Mouse (Mus musculus) limb, embryonic 14.5 days (tissue): ENCODE data around the gene Rad51b. TPM values are rescaled to one million over a fixed set of nuclear protein-coding genes. Genes with fewer than 3 reads are reported as not detected.

Experiments used
- ATAC-seq: fragments of 200-750 bp; cut with Nextera tagmentation; 2 replicates; pipeline ENCODE4 v1.8.0; 2017; ENCODE audit warnings: low read depth, moderate number of reproducible peaks, moderate TSS enrichment; ENCODE audit not compliant: low FRiP score
- DNase-seq: peaks from one replicate; pipeline ENCODE4 v3.0.0-alpha.2; 2015; ENCODE audit warnings: low spot score
- H3K27ac ChIP-seq: fragments of 300-500 bp; sonication (generic); replicated peaks from 2 replicates; pipeline ENCODE4 v1.5.1; 2014; ENCODE audit warnings: low read depth, mild to moderate bottlenecking, low read length, moderate library complexity, mixed read lengths
- H3K27me3 ChIP-seq: fragments of 300-500 bp; sonication (generic); 2 replicates; pipeline ENCODE4 v1.6.1; 2014; ENCODE audit warnings: low read length, mixed read lengths; ENCODE audit not compliant: control insufficient read depth, insufficient read depth
- H3K36me3 ChIP-seq: fragments of 300-500 bp; sonication (generic); 2 replicates; pipeline ENCODE4 v1.6.1; 2014; ENCODE audit warnings: mild to moderate bottlenecking, low read length, moderate library complexity, mixed read lengths; ENCODE audit not compliant: control insufficient read depth, insufficient read depth
- H3K4me1 ChIP-seq: fragments of 300-500 bp; sonication (generic); 2 replicates; pipeline ENCODE4 v1.6.1; 2014; ENCODE audit warnings: antibody characterized with exemption, low read length, mixed read lengths; ENCODE audit not compliant: control insufficient read depth, insufficient read depth
- H3K4me2 ChIP-seq: fragments of 300-500 bp; sonication (generic); replicated peaks from 2 replicates; pipeline ENCODE4 v1.6.1; 2014; ENCODE audit warnings: low read depth, mild to moderate bottlenecking, low read length, moderate library complexity; ENCODE audit not compliant: severe bottlenecking
- H3K4me3 ChIP-seq: fragments of 300-500 bp; sonication (generic); replicated peaks from 2 replicates; pipeline ENCODE4 v1.5.1; 2014; ENCODE audit warnings: low read length
- H3K9ac ChIP-seq: fragments of 300-500 bp; sonication (generic); 2 replicates; pipeline ENCODE4 v1.6.1; 2014; ENCODE audit warnings: mild to moderate bottlenecking, low read depth, low read length, moderate library complexity; ENCODE audit not compliant: severe bottlenecking
- H3K9me3 ChIP-seq: fragments of 300-500 bp; sonication (generic); 2 replicates; pipeline ENCODE4 v1.6.1; 2016; ENCODE audit warnings: low read length; ENCODE audit not compliant: control insufficient read depth
- POLR2A ChIP-seq: fragments of 200-500 bp; IDR thresholded peaks from 2 replicates; pipeline ENCODE4 v1.8.0; 2012; ENCODE audit warnings: inconsistent platforms, mild to moderate bottlenecking, moderate library complexity, borderline replicate concordance; ENCODE audit not compliant: insufficient read depth, insufficient read length; ENCODE audit errors: extremely low read depth
- WGBS: fragments of 180-500 bp; shearing (Covaris S2); extraction: QIAGEN DNeasy Blood & Tissue Kit; methylation state at CpG from one replicate; pipeline ENCODE4 v1.1.7; 2014; 5-methylcytosine and 5-hydroxymethylcytosine counted together
- polyA plus RNA-seq, 2 experiments: library from polyadenylated mRNA; depleted of rRNA in 1 of 2; stranded (reverse) in 1 of 2; unstranded in 1 of 2; fragments of >200 nt; fragmentation: Nextera tagmentation in 1 of 2; extraction: Ambion mirVana in 1 of 2; gene quantifications; 2 replicates each; pipeline versions ENCODE4 v1.2.1 to v1.2.3; 2012 to 2014

Gene Rad51b
- polyA plus RNA-seq, 2 experiments, result 3.2 to 5.7 TPM

DNA sequence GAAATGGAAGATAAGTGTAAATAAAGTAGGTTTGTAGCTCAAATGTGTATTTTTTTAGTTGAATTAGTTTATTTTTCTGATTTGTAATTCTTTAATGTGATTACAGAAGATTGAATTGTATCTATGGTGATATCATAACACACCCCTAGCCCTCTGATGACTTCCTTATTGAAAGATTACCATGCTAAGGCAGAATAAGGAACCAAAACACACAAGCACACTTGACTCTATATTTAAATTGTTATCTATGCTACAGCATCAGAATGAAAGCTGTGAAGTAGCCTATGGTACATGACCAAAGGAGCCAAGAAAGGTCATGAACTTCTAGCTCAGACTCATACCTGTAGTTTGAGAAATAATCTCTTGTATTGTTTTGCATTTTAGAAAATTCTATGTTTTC lies 427.8 kb downstream of the Rad51b start:
- no peaks in the 10 kb centered on the region for H3K36me3 ChIP-seq
- ATAC-seq, result no peak

GRCm38 (mm10) chr12:79725711-79726110 lies 428.6 kb downstream of the Rad51b start:
- ATAC-seq (no peak), DNase-seq (no peak)
- Histone ChIP-seq H3K4me1 (peaks cover 22% of the 10 kb centered on the region), H3K4me2 (no peak overlapping the region), H3K27me3 (no peaks in the 10 kb centered on the region), H3K9me3 (peaks cover 19% of the 10 kb centered on the region), H3K9ac (no peak overlapping the region), H3K27ac (no peak overlapping the region), H3K36me3 (no peaks in the 10 kb centered on the region), H3K4me3 (no peak overlapping the region)
- no peak for TF ChIP-seq POLR2A

More for the DNA sequence above, 427.8 kb downstream of the Rad51b start:
- H3K27me3 ChIP-seq, result no peaks in the 10 kb centered on the region
- H3K27ac ChIP-seq, result no peak overlapping the region
- no peak overlapping the region for H3K4me3 ChIP-seq
- H3K9me3 ChIP-seq, result peaks cover 19% of the 10 kb centered on the region
- H3K9ac ChIP-seq, result no peak overlapping the region
- no peak for TF ChIP-seq POLR2A
- no peak overlapping the region for H3K4me2 ChIP-seq
- DNase-seq, result no peak
- peaks cover 16% of the 10 kb centered on the region for H3K4me1 ChIP-seq

- 89% methylated on average over 2 of the region's 2 CpGs for WGBS
Measured at GRCm38 (mm10) chr12:79726116-79726515, 429.0 kb downstream of the Rad51b start.

GRCm38 (mm10) chr12:79726959-79727358 lies 429.9 kb downstream of the Rad51b start:
- peaks cover 19% of the 10 kb centered on the region for H3K9me3 ChIP-seq
- H3K4me3 ChIP-seq, result no peak overlapping the region
- H3K9ac ChIP-seq, result no peak overlapping the region
- no peaks in the 10 kb centered on the region for H3K36me3 ChIP-seq
- DNase-seq, result no peak
- H3K27me3 ChIP-seq, result no peaks in the 10 kb centered on the region
- no peak for TF ChIP-seq POLR2A
- H3K4me2 ChIP-seq, result no peak overlapping the region
- no peak for ATAC-seq
- no peak overlapping the region for H3K27ac ChIP-seq
- H3K4me1 ChIP-seq, result peaks cover 29% of the 10 kb centered on the region

More at GRCm38 (mm10) chr12:79726116-79726515, 429.0 kb downstream of the Rad51b start:
- peaks cover 19% of the 10 kb centered on the region for H3K9me3 ChIP-seq
- no peak for DNase-seq
- H3K4me1 ChIP-seq, result peaks cover 27% of the 10 kb centered on the region
- TF ChIP-seq POLR2A, result no peak
- ATAC-seq, result no peak
- H3K27ac ChIP-seq, result no peak overlapping the region
- no peak overlapping the region for H3K4me3 ChIP-seq
- H3K27me3 ChIP-seq, result no peaks in the 10 kb centered on the region
- no peaks in the 10 kb centered on the region for H3K36me3 ChIP-seq
- no peak overlapping the region for H3K9ac ChIP-seq
- no peak overlapping the region for H3K4me2 ChIP-seq

DNA sequence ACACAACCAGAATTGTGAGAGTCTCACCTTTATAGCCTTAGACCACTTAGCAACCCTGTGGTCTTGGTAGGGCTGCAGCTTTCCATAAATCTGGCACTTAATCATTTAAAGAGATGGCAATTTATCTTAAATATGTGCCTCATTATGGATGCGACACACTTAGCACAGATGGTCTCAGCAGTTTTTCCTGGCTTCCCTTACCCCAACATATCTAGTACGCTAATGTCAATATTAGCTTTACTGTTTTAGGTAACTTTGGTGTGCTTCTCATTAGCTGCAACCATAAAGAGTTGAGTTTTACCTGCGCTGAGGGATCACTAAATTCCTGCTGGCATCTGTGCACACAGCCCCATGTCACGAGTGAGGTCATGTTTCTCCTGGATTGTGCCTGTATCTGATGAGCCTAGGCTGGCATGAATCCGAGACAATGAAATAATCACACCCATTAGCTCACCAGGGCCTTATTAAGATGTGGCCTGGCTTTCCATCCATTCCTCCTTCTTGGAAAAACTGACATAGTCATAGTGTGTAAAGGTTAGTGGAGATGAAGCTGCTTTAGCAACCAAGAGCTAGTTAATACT lies 432.9 kb downstream of the Rad51b start:
- H3K36me3 ChIP-seq, result no peaks in the 10 kb centered on the region
- peaks cover 40% of the 10 kb centered on the region for H3K4me1 ChIP-seq
- peaks cover 19% of the 10 kb centered on the region for H3K9me3 ChIP-seq
- DNase-seq (peak; percentile 90), ATAC-seq (peak; percentile 88)
- 23% methylated on average over 5 of the region's 5 CpGs for WGBS
- no peaks in the 10 kb centered on the region for H3K27me3 ChIP-seq
- TF ChIP-seq POLR2A, result no peak
- no peak overlapping the region for H3K4me3 ChIP-seq
- H3K27ac ChIP-seq, result peak overlapping the region; percentile 73
- no peak overlapping the region for H3K9ac ChIP-seq
- no peak overlapping the region for H3K4me2 ChIP-seq

DNA sequence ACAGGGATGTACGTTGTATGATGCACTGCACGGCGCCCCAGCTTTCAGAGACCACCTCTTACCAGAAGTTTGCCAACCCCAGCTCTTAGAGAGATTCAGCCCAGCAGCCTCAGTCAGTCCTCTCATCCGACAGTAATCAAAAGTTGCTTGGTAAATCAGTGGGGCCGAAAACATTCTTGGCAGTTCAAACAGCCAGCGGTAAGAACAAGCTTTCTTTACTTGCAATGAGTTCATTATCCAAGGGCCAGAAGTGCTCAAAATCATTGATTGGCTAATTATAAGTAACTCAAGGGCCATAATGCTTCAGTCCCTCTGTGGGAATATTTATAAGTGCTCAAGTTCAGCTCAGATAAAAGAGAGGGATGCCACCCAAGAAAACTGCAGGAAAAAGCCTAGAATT lies 434.8 kb downstream of the Rad51b start:
- DNase-seq, result no peak
- TF ChIP-seq POLR2A, result no peak
- H3K4me3 ChIP-seq, result no peak overlapping the region
- no peaks in the 10 kb centered on the region for H3K27me3 ChIP-seq
- peaks cover 19% of the 10 kb centered on the region for H3K9me3 ChIP-seq
- H3K27ac ChIP-seq, result peak overlapping the region; percentile 83
- H3K9ac ChIP-seq, result no peak overlapping the region
- WGBS, result 69% methylated on average over 6 of the region's 6 CpGs
- no peak overlapping the region for H3K4me2 ChIP-seq
- no peak for ATAC-seq
- H3K36me3 ChIP-seq, result no peaks in the 10 kb centered on the region
- H3K4me1 ChIP-seq, result peaks cover 51% of the 10 kb centered on the region
